In genomic region chr13:56296659-56297020, GRCm38 (mm10) we compare ENCODE assay signal across 8 mouse cellular contexts. TPM values are rescaled to one million over a fixed set of nuclear protein-coding genes. Genes with fewer than 3 reads are reported as not detected.
DNase-seq lines count a peak whose midpoint lies in the region; ATAC-seq lines count a peak whose summit lies in the region.

No protein-coding gene starts in this region.

- H3K4me1 ChIP-seq in heart, embryonic 11.5 days (ENCODE audit: control insufficient read depth, insufficient read depth, low read length) = 0 out of 2 replicates have a peak, but pooled peaks cover 3% of the 10 kb centered on the region
- H3K4me1 ChIP-seq in limb, embryonic 12.5 days (replicated peaks) = peaks cover 50% of the 10 kb centered on the region

- ATAC-seq in heart, embryonic 11.5 days (replicated peaks; ENCODE audit: insufficient number of reproducible peaks, low FRiP score, low TSS enrichment) = no peak
- 0 out of 2 replicates have a peak, but pooled peaks have one; percentile 8 for ATAC-seq in limb, embryonic 12.5 days (ENCODE audit: insufficient number of reproducible peaks, insufficient read depth, low FRiP score, low TSS enrichment, low read depth)

- no peaks in the 10 kb centered on the region for H3K36me3 ChIP-seq in heart, embryonic 11.5 days (ENCODE audit: control insufficient read depth, insufficient read depth, low read length)
- peaks cover 22% of the 10 kb centered on the region for H3K36me3 ChIP-seq in limb, embryonic 12.5 days

- peak overlapping the region; percentile 54; the same call in 1 of the 2 replicates for H3K9ac ChIP-seq in heart, embryonic 11.5 days (ENCODE audit: low read depth, low read length)
- peak overlapping the region; percentile 93 for H3K9ac ChIP-seq in limb, embryonic 12.5 days (replicated peaks)

- WGBS in heart, embryonic 11.5 days (ENCODE audit: insufficient replicate concordance) = 5% methylated on average over 8 of the region's 8 CpGs
- 7% methylated on average over 8 of the region's 8 CpGs for WGBS in limb, embryonic 12.5 days

- H3K4me2 ChIP-seq in heart, embryonic 11.5 days = peak overlapping the region; percentile 85
- peak overlapping the region; percentile 94 for H3K4me2 ChIP-seq in limb, embryonic 12.5 days

- intact Hi-C loops in gastrocnemius, postnatal 36 days (cut with DNase I) = no loop called here

- peak overlapping the region; percentile 51 for H3K4me3 ChIP-seq in heart, embryonic 11.5 days (ENCODE audit: low read depth, low read length)
- H3K4me3 ChIP-seq in limb, embryonic 12.5 days (replicated peaks) = peak overlapping the region; percentile 73

- 0 out of 2 replicates have a peak, but pooled peaks cover 2% of the 10 kb centered on the region for H3K9me3 ChIP-seq in heart, embryonic 11.5 days (replicated peaks; ENCODE audit: control insufficient read depth, low read length)
- no peaks in the 10 kb centered on the region for H3K9me3 ChIP-seq in limb, embryonic 12.5 days

- no peak overlapping the region for H3K27ac ChIP-seq in heart, embryonic 11.5 days (ENCODE audit: low read depth, low read length)
- peak overlapping the region; percentile 82; the same call in 1 of the 2 replicates for H3K27ac ChIP-seq in limb, embryonic 12.5 days

- peaks cover 70% of the 10 kb centered on the region for H3K27me3 ChIP-seq in heart, embryonic 11.5 days (ENCODE audit: control insufficient read depth, insufficient read depth, low read length)
- H3K27me3 ChIP-seq in limb, embryonic 12.5 days = peaks cover 51% of the 10 kb centered on the region

- DNase-seq in heart, adult 9 months (ENCODE audit: low spot score in 2 of 2) = no peak
- DNase-seq in ovary, postnatal 36 days (ENCODE audit: low spot score) = peak; percentile 7
- no peak for DNase-seq in ovary, adult 18-20 months (ENCODE audit: low spot score)
- no peak for DNase-seq in spleen, postnatal 4 days (ENCODE audit: low spot score in 2 of 2)
- no peak for DNase-seq in adrenal gland, postnatal 4 days (ENCODE audit: low spot score in 2 of 2)
- DNase-seq in gastrocnemius, postnatal 36 days = no peak

RNA-seq across cellular contexts. Expression of gene Cxcl14, which starts 0.3 kb away (rescaled TPM):
- polyA plus RNA-seq in heart, embryonic 11.5 days (2014; fragmentation: Nextera tagmentation; extraction: Ambion mirVana) = 1.7 and 3.2 TPM in 2 replicates
- polyA plus RNA-seq in limb, embryonic 12.5 days (2016; fragmentation: Nextera tagmentation; extraction: Ambion mirVana) = 342 and 397 TPM in 2 replicates
- total RNA-seq in adrenal gland, postnatal 4 days (2021) = 10 to 100 TPM; 28.0 to 30.1 TPM
- total RNA-seq in gastrocnemius, postnatal 36 days (2021) = 10 to 100 TPM; 43.4 to 63.2 TPM

RNA-seq across cellular contexts. Expression of gene Neurog1, which starts 44.7 kb away (rescaled TPM):
- 0.09 TPM in 1 of 2 replicates, not detected in the other for polyA plus RNA-seq in heart, embryonic 11.5 days (2014; fragmentation: Nextera tagmentation; extraction: Ambion mirVana)
- not detected in 2 replicates for polyA plus RNA-seq in limb, embryonic 12.5 days (2016; fragmentation: Nextera tagmentation; extraction: Ambion mirVana)
- total RNA-seq in adrenal gland, postnatal 4 days (2021) = not detected
- total RNA-seq in gastrocnemius, postnatal 36 days (2021) = not detected
